Mouse (Mus musculus): ENCODE data around the gene Rpl19.

Gene Rpl19

GRCm38 (mm10) chr11:97998898-97999608, 27.5 kb upstream of the Rpl19 start:
- no peak for DNase-seq (ENCODE audit: low spot score)

DNA sequence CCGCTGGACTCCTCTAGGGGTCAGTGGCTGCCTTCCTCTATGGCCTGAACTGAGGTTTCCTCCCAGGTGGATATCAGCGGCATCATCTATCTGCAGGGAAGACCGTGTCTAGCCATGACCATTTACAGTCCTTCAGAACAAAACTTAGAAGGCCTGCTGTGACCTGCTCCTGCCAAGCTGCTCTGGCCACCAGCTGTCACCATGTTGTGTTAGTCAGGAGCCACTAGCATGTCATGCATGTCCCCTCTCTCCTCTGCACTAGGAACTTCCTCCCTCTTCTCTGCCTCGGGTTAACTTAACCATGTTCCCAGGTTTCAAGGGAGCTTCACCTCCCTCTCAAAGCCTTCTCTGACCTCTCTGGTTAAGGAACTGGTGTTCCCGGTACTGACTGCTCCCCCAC, 26.8 kb upstream of the Rpl19 start:
- no peak for DNase-seq (ENCODE audit: low spot score)

DNA sequence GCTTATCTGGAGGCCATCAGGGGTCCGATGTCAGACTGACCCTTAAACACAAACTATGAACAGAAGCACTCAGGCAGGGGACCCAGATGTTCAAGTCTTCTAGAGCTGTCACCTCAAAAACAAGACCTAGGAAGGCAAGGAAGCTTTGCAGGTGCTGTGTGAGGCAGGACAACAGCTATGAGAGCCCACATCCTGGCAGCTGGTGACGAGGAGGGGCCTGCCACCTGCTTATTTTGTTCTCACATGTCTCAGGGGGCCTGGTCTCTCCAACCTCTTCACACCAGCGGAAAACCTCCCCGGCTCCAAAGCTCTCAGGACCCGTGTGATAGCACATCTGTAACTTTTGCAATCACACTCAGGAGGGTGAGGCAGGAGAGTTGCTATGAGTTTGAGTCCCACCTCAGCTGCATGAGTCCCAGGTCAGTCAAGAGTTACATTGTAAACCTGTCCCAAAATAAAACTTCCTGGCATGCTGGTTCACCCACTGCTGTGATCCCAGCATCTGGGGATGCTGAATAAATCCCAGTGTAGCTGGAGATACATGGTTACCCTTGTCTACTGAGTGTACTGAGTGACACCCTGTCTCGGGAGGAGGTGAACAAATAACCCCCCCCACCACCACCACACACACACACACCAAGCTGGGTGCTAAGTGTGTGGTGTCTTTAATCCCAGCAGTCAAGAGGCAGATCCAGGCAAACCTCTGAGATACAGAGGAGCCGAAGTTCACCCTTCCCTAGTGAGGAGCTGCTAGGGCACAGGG, 26.0 kb upstream of the Rpl19 start:
- no peak for DNase-seq (ENCODE audit: low spot score)

- no peak for DNase-seq (ENCODE audit: low spot score)
Observed at GRCm38 (mm10) chr11:98001351-98001824, 25.1 kb upstream of the Rpl19 start.

DNA sequence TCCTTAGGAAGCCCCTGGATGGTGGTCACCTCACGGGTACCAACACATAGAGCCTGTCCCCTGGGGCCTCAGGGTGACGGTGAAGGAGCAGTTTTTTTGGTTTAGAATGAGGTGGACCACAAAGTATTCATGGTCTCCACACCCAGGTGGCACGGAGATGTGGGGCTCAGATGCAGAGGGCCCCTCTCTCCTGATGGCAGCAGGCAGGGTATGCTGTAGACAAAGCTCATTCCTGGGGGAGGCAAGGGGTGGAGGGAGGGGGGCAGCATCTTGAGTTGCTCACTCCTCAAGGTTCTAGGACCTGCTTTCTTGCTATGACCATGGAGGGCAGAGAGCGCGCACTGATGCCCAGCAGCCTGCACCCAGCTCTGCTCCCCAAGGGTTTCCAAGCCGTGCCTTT, 24.5 kb upstream of the Rpl19 start:
- no peak for DNase-seq (ENCODE audit: low spot score)

DNA sequence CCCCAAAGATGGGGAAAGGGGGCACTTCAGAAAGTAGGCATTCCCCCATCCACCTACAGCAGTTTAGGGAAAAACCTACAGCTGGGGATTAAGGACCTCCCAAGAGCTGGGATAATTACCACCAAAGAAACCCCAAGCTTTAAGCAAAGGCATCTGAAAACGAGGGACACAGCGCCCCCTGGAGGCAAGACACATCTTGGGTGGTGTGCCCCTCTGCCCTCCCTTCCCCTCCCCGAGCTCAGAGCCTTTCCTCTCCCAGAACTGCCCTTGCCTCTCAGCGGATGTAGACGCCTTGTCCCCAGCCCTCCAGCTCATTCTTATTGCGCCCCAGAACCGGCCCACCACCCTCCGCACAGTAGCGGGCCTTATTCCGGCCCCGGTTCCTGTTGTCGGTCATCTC, 23.9 kb upstream of the Rpl19 start:
- DNase-seq (ENCODE audit: low spot score): no peak

GRCm38 (mm10) chr11:98003171-98003671, 23.3 kb upstream of the Rpl19 start:
- DNase-seq (ENCODE audit: low spot score): no peak

DNA sequence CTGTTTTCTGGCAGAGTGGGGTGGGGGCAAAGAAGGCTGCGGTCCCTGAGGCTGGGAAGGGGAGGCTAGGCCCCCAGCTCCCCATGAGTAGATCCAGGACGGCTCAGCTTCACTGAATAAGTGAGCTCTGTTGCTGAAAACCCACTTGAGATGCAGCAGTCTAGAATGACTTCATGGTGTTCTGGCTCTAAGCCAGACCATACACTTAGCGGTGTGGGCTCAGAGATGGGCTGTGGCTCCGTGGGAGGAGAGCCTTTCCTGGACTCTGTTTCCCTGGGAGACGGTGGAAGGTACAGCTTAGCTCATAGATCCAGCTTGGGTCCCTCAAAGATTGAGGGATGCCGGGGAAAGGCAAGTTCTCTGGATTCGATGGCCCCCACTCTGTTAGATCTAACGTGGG, 22.3 kb upstream of the Rpl19 start:
- no peak for DNase-seq (ENCODE audit: low spot score)

DNA sequence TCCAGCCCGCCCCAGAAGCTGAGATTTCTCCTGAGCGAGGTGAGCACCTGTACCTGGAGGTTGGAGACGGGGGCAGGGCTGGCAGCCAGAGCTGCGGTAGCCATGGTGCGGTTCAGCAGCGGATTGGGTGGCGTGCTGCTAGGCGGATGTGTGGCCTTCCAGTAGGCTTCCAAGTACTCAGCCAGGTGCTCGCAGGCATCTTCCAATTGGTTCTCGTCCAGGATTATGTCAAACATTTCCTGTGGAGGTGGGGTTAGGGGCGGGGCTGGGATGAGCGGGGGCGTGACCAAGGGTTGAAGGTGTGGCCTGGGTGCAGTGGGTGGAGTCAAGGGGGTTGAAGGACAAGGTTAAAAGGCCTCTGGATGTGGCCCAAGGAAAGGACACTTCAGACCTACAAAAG, 21.4 kb upstream of the Rpl19 start:
- peak; percentile 75 for DNase-seq (ENCODE audit: low spot score)

- no peak for DNase-seq (ENCODE audit: low spot score)
Observed at GRCm38 (mm10) chr11:98005686-98006085, 20.8 kb upstream of the Rpl19 start.

DNA sequence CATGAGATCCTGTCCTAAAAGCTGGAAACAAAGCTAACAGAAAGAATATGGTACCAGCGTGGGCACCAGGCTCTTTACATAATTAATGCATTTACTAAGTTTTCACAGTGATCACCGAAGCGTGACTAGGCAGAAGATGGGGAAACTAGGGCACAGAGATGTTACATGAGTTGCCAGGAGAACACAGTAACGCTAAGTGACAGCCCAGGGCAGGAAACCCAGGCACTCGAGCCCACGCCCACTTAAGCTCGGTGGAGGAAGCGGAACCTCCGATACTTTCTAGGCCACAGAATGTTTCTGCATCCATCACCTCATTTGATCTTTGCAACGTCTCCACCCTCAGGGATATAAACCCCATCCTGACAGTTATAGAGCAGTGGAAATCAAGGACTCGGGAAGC, 18.4 kb upstream of the Rpl19 start:
- no peak for DNase-seq (ENCODE audit: low spot score)

DNA sequence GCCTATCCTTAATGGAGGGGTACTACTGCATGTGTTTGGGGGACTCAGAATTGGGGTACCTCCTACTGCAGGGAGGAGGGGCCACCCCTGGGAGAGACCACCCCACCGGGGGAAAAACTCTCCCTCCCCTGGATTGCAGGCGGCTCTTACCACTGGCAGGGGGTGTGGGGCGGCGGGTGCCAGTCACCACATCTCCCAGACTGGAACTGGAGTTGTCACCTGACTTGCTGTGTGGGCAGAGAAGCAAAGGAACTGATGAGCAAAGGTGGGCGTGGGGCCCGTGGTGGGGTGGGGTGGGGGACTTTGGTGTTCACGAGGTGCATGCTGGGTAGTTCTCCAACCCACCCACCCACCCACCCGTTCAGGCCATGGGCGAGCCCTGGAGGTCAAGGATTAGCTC, 14.8 kb upstream of the Rpl19 start:
- DNase-seq (ENCODE audit: low spot score): no peak

DNA sequence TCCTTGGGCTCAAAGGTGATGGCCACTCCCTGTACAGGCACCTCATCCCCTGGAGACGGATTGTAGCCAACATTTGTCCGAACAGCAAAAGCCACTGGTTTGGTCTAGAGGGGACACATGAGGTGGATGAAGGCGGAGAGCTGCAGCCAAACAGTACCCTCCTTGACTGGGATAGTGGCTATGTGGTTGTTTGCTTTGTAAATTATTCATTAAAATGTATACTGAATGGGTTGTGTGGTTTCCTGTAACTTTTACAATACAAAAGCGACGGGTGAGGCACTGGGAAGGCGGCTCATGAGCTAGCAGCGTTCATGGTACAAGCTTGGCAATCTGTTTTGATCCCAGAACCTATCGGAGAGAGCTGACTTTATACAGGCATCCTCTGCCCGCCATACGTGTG, 13.7 kb upstream of the Rpl19 start:
- DNase-seq (ENCODE audit: low spot score): no peak

DNA sequence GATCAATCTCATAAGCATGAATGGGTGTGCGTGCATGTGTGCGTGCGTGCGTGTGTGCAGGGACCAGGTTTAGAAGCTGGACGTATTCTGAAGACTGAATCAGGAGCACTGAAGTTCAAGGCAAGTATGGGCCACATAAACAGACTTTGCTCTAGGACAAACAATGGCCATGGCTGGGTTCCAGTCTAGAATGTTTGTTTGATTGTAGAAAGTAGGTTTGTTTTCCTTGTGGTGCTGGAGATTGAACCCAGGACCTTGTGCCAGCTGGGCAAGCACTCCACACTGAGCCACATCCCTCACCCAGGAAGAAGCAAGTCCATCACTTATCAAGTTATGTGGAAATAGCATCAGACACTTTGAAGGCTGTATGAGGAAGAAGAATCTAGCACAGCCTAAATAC, 10.3 kb upstream of the Rpl19 start:
- DNase-seq (ENCODE audit: low spot score): no peak

DNA sequence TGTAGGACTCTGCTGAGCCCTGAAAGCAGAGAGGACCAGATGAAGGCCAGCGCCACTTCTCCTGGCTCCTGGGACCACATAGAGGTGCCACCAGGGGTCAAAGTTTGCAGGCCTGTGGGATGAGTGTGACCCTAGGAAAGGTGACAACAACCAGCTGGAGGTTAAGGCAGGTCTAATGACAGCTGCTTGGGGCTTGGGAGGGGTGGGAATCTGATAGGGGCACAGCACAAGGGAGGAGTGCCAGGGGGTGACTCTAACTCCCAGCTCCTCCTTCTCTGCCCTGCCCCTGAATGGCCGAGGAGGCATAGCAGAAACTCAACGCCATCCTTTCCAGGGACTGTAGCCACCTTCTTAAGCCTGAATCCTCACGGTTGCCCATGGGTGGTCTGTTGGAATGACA, 9.7 kb upstream of the Rpl19 start:
- DNase-seq (ENCODE audit: low spot score): no peak

- DNase-seq (ENCODE audit: low spot score): no peak
Observed at GRCm38 (mm10) chr11:98018222-98018621, 8.3 kb upstream of the Rpl19 start.

GRCm38 (mm10) chr11:98018858-98019641, 7.5 kb upstream of the Rpl19 start:
- peak; percentile 34 for DNase-seq (ENCODE audit: low spot score)

- no peak for DNase-seq (ENCODE audit: low spot score)
Observed at GRCm38 (mm10) chr11:98019883-98020610, 6.5 kb upstream of the Rpl19 start.

DNA sequence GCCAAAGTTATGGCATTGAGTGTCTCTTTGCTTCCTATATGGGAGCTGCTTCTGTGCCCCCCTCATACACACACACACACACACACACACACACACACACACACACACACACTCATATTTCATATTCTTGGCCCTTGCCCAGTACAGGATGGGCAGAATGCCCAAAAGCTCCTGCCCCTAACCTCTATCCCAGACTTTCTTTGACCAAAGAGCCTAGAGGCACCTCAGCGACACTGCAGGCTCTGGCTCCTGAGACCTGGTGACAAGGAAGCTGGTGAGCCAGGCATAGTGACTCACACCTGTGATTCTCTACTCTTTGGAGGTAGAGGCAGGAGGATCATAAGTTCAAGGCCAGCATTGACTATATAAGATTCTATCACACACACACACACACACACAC, 5.8 kb upstream of the Rpl19 start:
- DNase-seq (ENCODE audit: low spot score): no peak

GRCm38 (mm10) chr11:98021118-98021517, 5.4 kb upstream of the Rpl19 start:
- no peak for DNase-seq (ENCODE audit: low spot score)

- no peak for DNase-seq (ENCODE audit: low spot score)
Observed at GRCm38 (mm10) chr11:98021565-98022252, 4.8 kb upstream of the Rpl19 start.

- DNase-seq (ENCODE audit: low spot score): no peak
Observed at GRCm38 (mm10) chr11:98022253-98022554, 4.3 kb upstream of the Rpl19 start.

Data from yolk sac, embryonic 10.5 days (tissue).